Mouse (Mus musculus) gastrocnemius, postnatal 14 days (tissue): ENCODE results near the gene Golt1a. TPM values are rescaled to one million over a fixed set of nuclear protein-coding genes. Genes with fewer than 3 reads are reported as not detected.

Source experiments
- DNase-seq: peaks from one replicate; pipeline ENCODE4 v3.0.0; 2021; ENCODE audit warnings: mixed read lengths
- intact Hi-C: fragments of 180-260 bp; cut with DNase I; formaldehyde crosslinking; loops from one replicate; pipeline ENCODE4 v1.15.1; 2025; ENCODE audit warnings: low total_unique reads
- total RNA-seq, 2 experiments: library from RNA; stranded (reverse); gene quantifications; 2 replicates each; pipeline ENCODE4 v1.2.3; 2021

Golt1a gene
- total RNA-seq, 2 experiments from 2014 or later = not detected

DNA sequence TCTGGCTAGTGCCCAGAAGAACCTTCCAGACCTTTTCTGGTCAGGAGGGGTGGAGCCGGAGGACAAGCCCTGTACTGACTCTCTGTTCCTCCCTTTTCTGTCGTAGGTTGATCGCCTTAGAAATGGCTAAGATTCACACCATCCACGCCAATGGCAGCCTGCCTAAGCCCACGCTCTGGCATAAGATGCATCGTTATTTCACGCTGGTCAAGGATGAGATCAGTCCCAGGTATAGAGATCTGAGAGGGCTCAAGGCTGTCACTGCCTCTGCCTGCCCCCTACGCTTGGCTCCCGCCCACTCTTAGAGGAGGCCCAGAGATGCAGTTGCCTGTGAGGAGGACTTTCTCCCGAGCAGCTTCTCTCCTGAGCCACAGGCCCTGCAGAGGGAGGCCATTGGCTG lies 59.0 kb downstream of the Golt1a start:
- no peak for DNase-seq
- intact Hi-C loops = no loop called here

GRCm38 (mm10) chr1:133370352-133370751 lies 60.8 kb downstream of the Golt1a start:
- DNase-seq = no peak
- intact Hi-C loops = no loop called here

DNA sequence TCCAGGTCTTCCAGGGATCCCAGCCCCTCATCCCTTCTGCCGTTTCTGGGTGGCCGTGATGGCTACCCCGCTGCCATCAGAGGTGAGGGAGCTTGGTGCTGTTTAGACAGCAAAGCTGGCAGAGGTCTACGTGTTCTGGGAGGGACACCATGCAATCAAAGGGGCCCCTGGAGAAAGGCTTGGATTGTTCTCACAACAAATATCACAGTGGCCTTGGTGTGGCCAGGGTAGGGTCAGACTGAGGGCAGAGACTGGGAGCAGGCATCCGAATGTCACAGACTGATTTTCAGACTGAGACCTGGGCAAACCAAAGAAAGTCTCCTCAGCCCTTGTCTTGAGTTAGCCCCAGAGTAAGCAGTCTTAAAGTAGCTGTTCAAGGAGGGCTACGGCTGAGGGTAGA lies 61.8 kb downstream of the Golt1a start:
- no peak for DNase-seq
- intact Hi-C loops = no loop called here

DNA sequence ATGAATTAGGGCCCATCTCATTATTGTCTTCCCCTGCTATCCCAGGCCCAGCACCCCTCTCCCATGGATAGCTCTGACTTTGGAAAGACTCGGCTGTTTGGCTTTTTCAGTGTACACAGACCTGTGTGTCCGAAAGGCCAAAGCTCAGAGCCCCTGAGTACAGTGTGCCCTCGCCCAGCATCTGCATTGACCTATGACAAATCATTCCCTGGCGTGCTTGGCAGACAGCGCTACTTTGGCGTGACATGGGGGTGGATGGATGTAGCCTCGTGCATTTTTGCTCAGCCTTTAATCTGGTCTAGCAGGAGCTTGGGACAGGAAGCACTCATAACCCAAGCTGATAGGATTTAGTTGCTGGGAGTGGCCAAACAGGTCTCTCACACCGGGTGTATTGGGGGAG lies 62.5 kb downstream of the Golt1a start:
- DNase-seq = no peak
- intact Hi-C loops = no loop called here

Other genes starting within 250 kb of the Golt1a start
- 10 to 100 TPM; 22.1 to 24.6 TPM for gene Ppp1r15b, start 178.7 kb upstream of the Golt1a start, total RNA-seq
- gene Plekha6, start 145.6 kb upstream of the Golt1a start, total RNA-seq = 10 to 100 TPM; 14.5 to 15.5 TPM
- gene Kiss1, start 12.1 kb downstream of the Golt1a start, total RNA-seq = not detected
- not detected for gene Ren1, start 40.7 kb downstream of the Golt1a start, total RNA-seq
- gene Etnk2, start 53.8 kb downstream of the Golt1a start, total RNA-seq = under 1 TPM; 0.13 to 0.23 TPM
- gene Sox13, start 114.6 kb downstream of the Golt1a start, total RNA-seq = 10 to 100 TPM in 1 of 2 experiments, 1 to 10 TPM in 1; 9.7 to 10.9 TPM